9 mouse cellular contexts compared by ENCODE assay signal in the genomic region with DNA sequence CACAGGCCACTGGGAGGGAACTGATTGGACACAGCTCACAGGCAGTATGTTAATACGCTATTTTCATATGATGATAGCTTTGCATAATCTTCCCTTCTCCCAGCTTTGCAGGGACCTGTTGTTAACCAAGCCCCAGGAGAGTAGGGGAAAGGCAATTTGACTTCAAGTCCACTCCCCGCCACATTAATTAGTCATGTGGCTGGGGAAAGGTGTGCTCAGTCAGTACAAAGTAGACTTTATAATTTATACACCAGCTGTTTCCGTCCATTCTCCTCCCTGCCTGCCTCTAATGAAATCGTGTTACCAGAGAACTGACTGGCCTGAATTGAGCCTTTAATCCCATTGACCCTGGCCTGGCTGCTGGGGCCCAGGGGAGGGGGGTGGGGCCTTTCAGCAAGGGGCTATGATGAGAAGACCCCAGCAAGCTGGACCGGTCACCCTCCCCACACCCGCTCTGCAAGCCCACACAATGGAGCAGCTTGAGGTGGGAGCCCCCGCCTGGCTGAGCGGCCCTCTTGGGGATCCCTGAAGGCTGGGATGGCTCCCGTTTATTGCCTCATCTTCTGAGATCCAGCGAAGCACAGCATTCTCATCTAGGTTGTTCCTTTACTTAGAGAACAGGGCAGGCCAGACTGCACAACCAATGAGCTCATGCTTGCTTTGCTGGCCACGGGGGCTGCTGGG. TPM values are rescaled to one million over a fixed set of nuclear protein-coding genes. Genes with fewer than 3 reads are reported as not detected.
DNase-seq lines count a peak whose midpoint lies in the region; ATAC-seq and TF ChIP-seq lines count a peak whose summit lies in the region.
"Had no signal": no experiment of that assay in that cellular context is flagged by ENCODE, and none has a peak within 500 bp of the region (broad histone marks: within the 10 kb centered on the region; RNA-seq: fewer than 3 reads in every experiment).

No protein-coding gene starts in this region.

- TF ChIP-seq CTCF in E14TG2a.4 (conservative IDR thresholded peaks at IDR 0.05; ENCODE audit: low read length): no peak

- H3K4me1 ChIP-seq in E14TG2a.4 (replicated peaks; ENCODE audit: low read depth, low read length): peaks cover 17% of the 10 kb centered on the region
- peaks cover 41% of the 10 kb centered on the region for H3K4me1 ChIP-seq in brown adipose tissue, adult 24 weeks (ENCODE audit: control insufficient read depth, insufficient read depth, insufficient read length, low read length)
- H3K4me1 ChIP-seq in hindbrain, embryonic 13.5 days (replicated peaks): peaks cover 38% of the 10 kb centered on the region
- peaks cover 58% of the 10 kb centered on the region for H3K4me1 ChIP-seq in midbrain, embryonic 13.5 days (replicated peaks)

- DNase-seq in spleen, adult 18-20 months: no peak
- DNase-seq in gastrocnemius, adult 18-20 months (ENCODE audit: low spot score): no peak

- H3K27me3 ChIP-seq in E14TG2a.4 (ENCODE audit: insufficient read depth, low read length): peaks cover 85% of the 10 kb centered on the region
- H3K27me3 ChIP-seq in hindbrain, embryonic 13.5 days: peaks cover 48% of the 10 kb centered on the region
- peaks cover 3% of the 10 kb centered on the region; the same call in 1 of the 2 replicates for H3K27me3 ChIP-seq in midbrain, embryonic 13.5 days

- peak overlapping the region; percentile 73 for H3K27ac ChIP-seq in brown adipose tissue, adult 24 weeks (replicated peaks; ENCODE audit: low read depth, low read length)
- H3K27ac ChIP-seq in hindbrain, embryonic 13.5 days: peak overlapping the region; percentile 85
- H3K27ac ChIP-seq in midbrain, embryonic 13.5 days: peak overlapping the region; percentile 92

- H3K4me2 ChIP-seq in hindbrain, embryonic 13.5 days: peak overlapping the region; percentile 23; the same call in 1 of the 2 replicates
- H3K4me2 ChIP-seq in midbrain, embryonic 13.5 days (replicated peaks): peak overlapping the region; percentile 34
- H3K4me2 ChIP-seq: liver, embryonic 11.5 days had no signal

- peak overlapping the region; percentile 37; the same call in 1 of the 2 replicates for H3K4me3 ChIP-seq in E14TG2a.4 (replicated peaks; ENCODE audit: low read length)
- H3K4me3 ChIP-seq in brown adipose tissue, adult 24 weeks (ENCODE audit: insufficient read depth, low read depth, low read length): no peak overlapping the region
- H3K4me3 ChIP-seq in hindbrain, embryonic 13.5 days: no peak overlapping the region
- H3K4me3 ChIP-seq in midbrain, embryonic 13.5 days (replicated peaks): no peak overlapping the region

- peak overlapping the region; percentile 39; the same call in 1 of the 2 replicates for H3K9ac ChIP-seq in hindbrain, embryonic 13.5 days
- no peak overlapping the region for H3K9ac ChIP-seq in midbrain, embryonic 13.5 days (replicated peaks)

- no peaks in the 10 kb centered on the region for H3K36me3 ChIP-seq in E14TG2a.4 (ENCODE audit: insufficient read depth, low read length)
- H3K36me3 ChIP-seq in hindbrain, embryonic 13.5 days: no peaks in the 10 kb centered on the region
- H3K36me3 ChIP-seq in midbrain, embryonic 13.5 days: no peaks in the 10 kb centered on the region

- H3K9me3 ChIP-seq in E14TG2a.4 (ENCODE audit: low read length): no peaks in the 10 kb centered on the region; the same call in 1 of the 2 replicates
- no peaks in the 10 kb centered on the region for H3K9me3 ChIP-seq in hindbrain, embryonic 13.5 days
- no peaks in the 10 kb centered on the region for H3K9me3 ChIP-seq in midbrain, embryonic 13.5 days

- 11% methylated on average over 11 of the region's 11 CpGs for WGBS in hindbrain, embryonic 13.5 days
- 3% methylated on average over 11 of the region's 11 CpGs for WGBS in midbrain, embryonic 13.5 days

- ATAC-seq in hindbrain, embryonic 13.5 days (ENCODE audit: low FRiP score): peak; percentile 65
- ATAC-seq in midbrain, embryonic 13.5 days: peak; percentile 80
- ATAC-seq in inflammation-experienced regulatory T-cells, adult 6 months: no peak

RNA-seq across cellular contexts. Expression of a gene that starts 21.5 kb away (rescaled TPM):
- 18.5 and 30.3 TPM in 2 replicates for polyA plus RNA-seq in brown adipose tissue, adult 24 weeks (2012; ENCODE audit: insufficient read depth, insufficient read length, missing spikeins)
- 42.8 and 49.8 TPM in 2 replicates for polyA plus RNA-seq in hindbrain, embryonic 13.5 days (2015; fragmentation: Nextera tagmentation; extraction: Ambion mirVana)
- polyA plus RNA-seq in midbrain, embryonic 13.5 days (2015; fragmentation: Nextera tagmentation; extraction: Ambion mirVana): 95.3 and 121 TPM in 2 replicates
- 1 to 10 TPM; 1.9 to 2.7 TPM for total RNA-seq in gastrocnemius, adult 18-20 months (2021)
- not detected for polyA plus RNA-seq in inflammation-experienced regulatory T-cells, adult 6 months (2017; shearing (Covaris generic))
- total RNA-seq: MEL had no signal

Comparison
In these comparisons a context has a peak if more than half of its experiments do, and no peak if none do; other contexts are left out.
1. RNA of a gene that starts 21.5 kb away (polyA plus RNA-seq): 95.3 to 121 TPM in midbrain, embryonic 13.5 days, 42.8 to 49.8 TPM in hindbrain, embryonic 13.5 days and 18.5 to 30.3 TPM in brown adipose tissue, adult 24 weeks; not detected in inflammation-experienced regulatory T-cells, adult 6 months; every median in the first group is over 10 times any median in the second.
2. Peak in every context shown above with its lines, with median percentiles within 50 percentile points of each other: H3K27ac ChIP-seq.